Comparison of ENCODE assay signal across 8 mouse cellular contexts in the genomic region with DNA sequence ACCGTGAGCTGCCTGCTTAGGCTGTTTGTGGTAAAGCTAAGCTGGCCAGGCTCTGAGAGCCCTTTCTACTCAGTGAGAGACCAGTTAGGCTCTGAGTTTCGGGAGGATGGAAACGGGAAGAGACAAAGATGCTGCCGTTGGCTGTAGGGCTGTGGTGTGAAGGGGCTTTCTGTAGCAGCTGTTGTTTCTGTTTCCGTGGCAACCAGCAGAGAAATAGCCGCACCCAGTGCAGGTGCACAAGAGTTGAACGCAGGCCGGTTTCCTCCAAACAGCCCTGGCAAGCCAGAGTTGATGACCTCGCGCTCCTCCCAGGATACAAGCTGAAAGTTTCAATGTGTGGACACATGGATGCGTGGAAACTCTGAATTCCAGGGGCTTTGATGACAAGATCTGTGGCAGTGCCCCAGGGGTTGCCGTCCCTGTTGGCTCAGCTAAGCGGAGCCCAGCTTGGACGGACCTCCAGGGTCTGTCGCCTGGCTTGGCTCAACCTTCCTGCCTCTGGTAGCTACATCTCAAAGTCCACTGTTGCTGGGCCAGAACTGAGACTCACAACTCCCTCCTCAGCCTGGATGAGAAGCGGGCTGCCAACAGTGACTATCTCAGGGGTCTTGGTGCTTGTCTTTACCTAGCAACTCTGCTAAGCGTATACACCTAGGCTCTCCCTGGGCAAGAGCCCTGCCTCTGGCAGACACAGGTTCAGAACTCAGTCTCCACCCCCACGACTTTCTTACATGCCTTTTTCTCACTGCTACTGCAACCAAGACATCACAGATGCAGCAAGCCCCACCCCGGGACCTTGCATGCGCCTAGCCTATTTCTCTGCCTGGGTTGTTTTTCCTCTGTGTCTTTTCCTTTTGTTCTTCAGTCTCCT.
DNase-seq lines count a peak whose midpoint lies in the region; ATAC-seq lines count a peak whose summit lies in the region.

No protein-coding gene starts in this region.

- H3K36me3 ChIP-seq in intestine, embryonic 15.5 days = no peaks in the 10 kb centered on the region

- H3K9me3 ChIP-seq in intestine, embryonic 15.5 days = no peaks in the 10 kb centered on the region

- no peak overlapping the region for H3K9ac ChIP-seq in intestine, embryonic 15.5 days

- peak; percentile 77 for ATAC-seq in activated CD4-positive, CD25-positive, alpha-beta regulatory T cell, adult 4 months
- peak; percentile 73 for ATAC-seq in intestine, embryonic 15.5 days
- no peak for ATAC-seq in cerebellum, adult (ENCODE audit: insufficient number of reproducible peaks, low FRiP score, low TSS enrichment)

- no peak overlapping the region for H3K27ac ChIP-seq in intestine, embryonic 15.5 days

- peaks cover 21% of the 10 kb centered on the region for H3K4me1 ChIP-seq in intestine, embryonic 15.5 days (replicated peaks)

- 50% methylated on average over 20 of the region's 20 CpGs for WGBS in intestine, embryonic 15.5 days

- intact Hi-C loops in gastrocnemius, postnatal 14 days (cut with DNase I; ENCODE audit: low total_unique reads) = no loop called here

- H3K4me3 ChIP-seq in intestine, embryonic 15.5 days (replicated peaks) = no peak overlapping the region

- DNase-seq in CD4-positive, CD25-positive, alpha-beta regulatory T cell, adult 2 months (ENCODE audit: low read depth, low spot score) = peak; percentile 93
- DNase-seq in gastrocnemius, postnatal 14 days = peak; percentile 62
- DNase-seq in mesoderm, embryonic 11.5 days (ENCODE audit: low read depth, low spot score) = peak; percentile 60
- peak; percentile 61 to 78 for DNase-seq in spleen, postnatal 4 days (ENCODE audit: low spot score in 2 of 2)
- DNase-seq in cerebellum, adult 11-12 months = no peak

- no peak overlapping the region for H3K4me2 ChIP-seq in intestine, embryonic 15.5 days (replicated peaks)

- H3K27me3 ChIP-seq in intestine, embryonic 15.5 days (replicated peaks) = no peaks in the 10 kb centered on the region
